Mouse (Mus musculus) embryonic facial prominence, embryonic 12.5 days (tissue): ENCODE measurements around the gene Msl1. TPM values are rescaled to one million over a fixed set of nuclear protein-coding genes. Genes with fewer than 3 reads are reported as not detected.
A peak's percentile ranks its signal among the peaks of the same experiment; 100 is the strongest.

ENCODE experiments used
- ATAC-seq: fragments of 200-750 bp; cut with Nextera tagmentation; 2 replicates; pipeline ENCODE4 v1.8.0; 2017; ENCODE audit not compliant: insufficient number of reproducible peaks, insufficient read depth, low FRiP score, low TSS enrichment
- H3K27ac ChIP-seq: fragments of 300-500 bp; sonication (generic); 2 replicates; pipeline ENCODE4 v1.5.1; 2016; ENCODE audit warnings: mild to moderate bottlenecking
- H3K27me3 ChIP-seq: fragments of 300-500 bp; sonication (generic); 2 replicates; pipeline ENCODE4 v1.6.1; 2016; ENCODE audit warnings: mild to moderate bottlenecking, moderate library complexity
- H3K36me3 ChIP-seq: fragments of 300-500 bp; sonication (generic); 2 replicates; pipeline ENCODE4 v1.6.1; 2016; ENCODE audit warnings: mild to moderate bottlenecking
- H3K4me1 ChIP-seq: fragments of 300-500 bp; sonication (generic); 2 replicates; pipeline ENCODE4 v1.6.1; 2016
- H3K4me2 ChIP-seq: fragments of 300-500 bp; sonication (generic); replicated peaks from 2 replicates; pipeline ENCODE4 v1.6.1; 2016; ENCODE audit warnings: mild to moderate bottlenecking, moderate library complexity
- H3K4me3 ChIP-seq: fragments of 300-500 bp; sonication (generic); 2 replicates; pipeline ENCODE4 v1.5.1; 2016; ENCODE audit warnings: mild to moderate bottlenecking
- H3K9ac ChIP-seq: fragments of 300-500 bp; sonication (generic); 2 replicates; pipeline ENCODE4 v1.6.1; 2016; ENCODE audit warnings: mild to moderate bottlenecking, moderate library complexity
- H3K9me3 ChIP-seq: fragments of 300-500 bp; sonication (generic); 2 replicates; pipeline ENCODE4 v1.6.1; 2016; ENCODE audit warnings: mild to moderate bottlenecking, moderate library complexity
- WGBS: fragments of 180-500 bp; shearing (Covaris S2); methylation state at CpG from one replicate; pipeline ENCODE4 v1.1.7; 2016; 5-methylcytosine and 5-hydroxymethylcytosine counted together
- polyA plus RNA-seq: library from polyadenylated mRNA; unstranded; fragments of >200 nt; fragmentation: Nextera tagmentation; extraction: Ambion mirVana; gene quantifications from 2 replicates; pipeline ENCODE4 v1.2.1, GENCODE M21; 2016

The Msl1 gene
- polyA plus RNA-seq, 1 experiment from 2014 or later = 35.6 TPM

GRCm38 (mm10) chr11:98753264-98753663 lies 42.1 kb upstream of the Msl1 start:
- ATAC-seq = no peak
- Histone ChIP-seq H3K36me3 (peaks cover 28% of the 10 kb centered on the region), H3K4me3 (no peak overlapping the region), H3K9ac (no peak overlapping the region), H3K27ac (no peak overlapping the region), H3K9me3 (no peaks in the 10 kb centered on the region), H3K27me3 (no peaks in the 10 kb centered on the region), H3K4me2 (no peak overlapping the region), H3K4me1 (peaks cover 49% of the 10 kb centered on the region)
- WGBS = 89% methylated on average over 5 of the region's 5 CpGs

- ATAC-seq = no peak
- Histone ChIP-seq H3K9me3 (no peaks in the 10 kb centered on the region), H3K27ac (peak overlapping the region; percentile 43; the same call in 1 of the 2 replicates), H3K4me2 (no peak overlapping the region), H3K36me3 (peaks cover 32% of the 10 kb centered on the region), H3K4me3 (no peak overlapping the region), H3K9ac (no peak overlapping the region), H3K4me1 (peaks cover 40% of the 10 kb centered on the region), H3K27me3 (no peaks in the 10 kb centered on the region)
- 71% methylated on average over 9 of the region's 9 CpGs for WGBS
Measured at GRCm38 (mm10) chr11:98754151-98754620, 41.1 kb upstream of the Msl1 start.

- peaks cover 35% of the 10 kb centered on the region for H3K4me1 ChIP-seq
- H3K4me2 ChIP-seq = no peak overlapping the region
- H3K36me3 ChIP-seq = peaks cover 32% of the 10 kb centered on the region
- H3K9me3 ChIP-seq = no peaks in the 10 kb centered on the region
- no peak overlapping the region for H3K4me3 ChIP-seq
- no peak for ATAC-seq
- H3K27me3 ChIP-seq = no peaks in the 10 kb centered on the region
- WGBS = 24% methylated on average over 7 of the region's 7 CpGs
- H3K27ac ChIP-seq = no peak overlapping the region
- no peak overlapping the region for H3K9ac ChIP-seq
Measured at GRCm38 (mm10) chr11:98754621-98755181, 40.6 kb upstream of the Msl1 start.

- H3K4me1 ChIP-seq = peaks cover 23% of the 10 kb centered on the region
- ATAC-seq = no peak
- H3K27ac ChIP-seq = no peak overlapping the region
- WGBS = 90% methylated on average over 6 of the region's 6 CpGs
- no peak overlapping the region for H3K9ac ChIP-seq
- H3K36me3 ChIP-seq = peaks cover 42% of the 10 kb centered on the region
- no peak overlapping the region for H3K4me2 ChIP-seq
- no peak overlapping the region for H3K4me3 ChIP-seq
- H3K9me3 ChIP-seq = no peaks in the 10 kb centered on the region
- H3K27me3 ChIP-seq = no peaks in the 10 kb centered on the region
Measured at GRCm38 (mm10) chr11:98755726-98756380, 39.5 kb upstream of the Msl1 start.

GRCm38 (mm10) chr11:98756711-98757110 lies 38.6 kb upstream of the Msl1 start:
- Histone ChIP-seq H3K36me3 (peaks cover 44% of the 10 kb centered on the region), H3K4me2 (no peak overlapping the region), H3K9ac (no peak overlapping the region), H3K4me3 (no peak overlapping the region), H3K9me3 (no peaks in the 10 kb centered on the region), H3K4me1 (peaks cover 14% of the 10 kb centered on the region), H3K27ac (no peak overlapping the region), H3K27me3 (no peaks in the 10 kb centered on the region)
- no peak for ATAC-seq
- WGBS = 82% methylated on average over 12 of the region's 12 CpGs

GRCm38 (mm10) chr11:98761939-98762338 lies 33.4 kb upstream of the Msl1 start:
- Histone ChIP-seq H3K9ac (no peak overlapping the region), H3K4me2 (no peak overlapping the region), H3K9me3 (no peaks in the 10 kb centered on the region), H3K4me1 (peaks cover 18% of the 10 kb centered on the region), H3K36me3 (peaks cover 48% of the 10 kb centered on the region), H3K4me3 (no peak overlapping the region), H3K27ac (no peak overlapping the region), H3K27me3 (no peaks in the 10 kb centered on the region)
- 90% methylated on average over 4 of the region's 4 CpGs for WGBS
- ATAC-seq = no peak

GRCm38 (mm10) chr11:98762756-98763501 lies 32.4 kb upstream of the Msl1 start:
- 64% methylated on average over 17 of the region's 17 CpGs for WGBS
- peaks cover 28% of the 10 kb centered on the region for H3K4me1 ChIP-seq
- H3K9me3 ChIP-seq = no peaks in the 10 kb centered on the region
- no peak overlapping the region for H3K4me3 ChIP-seq
- H3K4me2 ChIP-seq = no peak overlapping the region; the same call in 1 of the 2 replicates
- no peak for ATAC-seq
- H3K9ac ChIP-seq = no peak overlapping the region
- no peaks in the 10 kb centered on the region for H3K27me3 ChIP-seq
- H3K36me3 ChIP-seq = peaks cover 44% of the 10 kb centered on the region
- peak overlapping the region; percentile 36; the same call in 1 of the 2 replicates for H3K27ac ChIP-seq

- H3K4me2 ChIP-seq = no peak overlapping the region
- 85% methylated on average over 8 of the region's 8 CpGs for WGBS
- no peaks in the 10 kb centered on the region for H3K9me3 ChIP-seq
- no peak for ATAC-seq
- H3K9ac ChIP-seq = no peak overlapping the region
- no peak overlapping the region for H3K4me3 ChIP-seq
- peak overlapping the region; percentile 36; the same call in 1 of the 2 replicates for H3K27ac ChIP-seq
- H3K27me3 ChIP-seq = no peaks in the 10 kb centered on the region
- H3K4me1 ChIP-seq = peaks cover 34% of the 10 kb centered on the region
- peaks cover 44% of the 10 kb centered on the region for H3K36me3 ChIP-seq
Measured at GRCm38 (mm10) chr11:98763502-98763861, 31.8 kb upstream of the Msl1 start.

- no peaks in the 10 kb centered on the region for H3K9me3 ChIP-seq
- H3K27ac ChIP-seq = no peak overlapping the region
- 77% methylated on average over 18 of the region's 18 CpGs for WGBS
- H3K4me1 ChIP-seq = peaks cover 37% of the 10 kb centered on the region
- no peak overlapping the region for H3K9ac ChIP-seq
- no peak overlapping the region for H3K4me3 ChIP-seq
- ATAC-seq = no peak
- peaks cover 49% of the 10 kb centered on the region for H3K36me3 ChIP-seq
- H3K27me3 ChIP-seq = no peaks in the 10 kb centered on the region
- H3K4me2 ChIP-seq = no peak overlapping the region
Measured at GRCm38 (mm10) chr11:98764091-98764490, 31.2 kb upstream of the Msl1 start.

GRCm38 (mm10) chr11:98764746-98765145 lies 30.6 kb upstream of the Msl1 start:
- no peak for ATAC-seq
- Histone ChIP-seq H3K4me1 (peaks cover 37% of the 10 kb centered on the region), H3K27ac (no peak overlapping the region)

GRCm38 (mm10) chr11:98765421-98766309 lies 29.7 kb upstream of the Msl1 start:
- ATAC-seq = no peak
- H3K4me1 ChIP-seq = peaks cover 37% of the 10 kb centered on the region

More at GRCm38 (mm10) chr11:98764746-98765145, 30.6 kb upstream of the Msl1 start:
- peaks cover 54% of the 10 kb centered on the region for H3K36me3 ChIP-seq
- no peak overlapping the region for H3K4me2 ChIP-seq
- H3K27me3 ChIP-seq = no peaks in the 10 kb centered on the region
- H3K9ac ChIP-seq = no peak overlapping the region
- no peak overlapping the region for H3K4me3 ChIP-seq
- no peaks in the 10 kb centered on the region for H3K9me3 ChIP-seq

More at GRCm38 (mm10) chr11:98765421-98766309, 29.7 kb upstream of the Msl1 start:
- H3K9me3 ChIP-seq = no peaks in the 10 kb centered on the region
- H3K36me3 ChIP-seq = peaks cover 51% of the 10 kb centered on the region
- H3K27ac ChIP-seq = peak overlapping the region; percentile 30
- H3K27me3 ChIP-seq = no peaks in the 10 kb centered on the region
- 42% methylated on average over 7 of the region's 9 CpGs for WGBS
- H3K9ac ChIP-seq = 0 out of 2 replicates have a peak overlapping the region, but pooled peaks have one; percentile 7
- H3K4me2 ChIP-seq = no peak overlapping the region
- H3K4me3 ChIP-seq = no peak overlapping the region
